Comparison of ENCODE assay signal across 23 mouse cellular contexts in genomic region chr1:34928656-34929055, GRCm38 (mm10).
"Had no signal": no experiment of that assay in that cellular context is flagged by ENCODE, and none has a peak within 500 bp of the region (broad histone marks: within the 10 kb centered on the region; RNA-seq: fewer than 3 reads in every experiment).

No protein-coding gene starts in this region.

- H3K36me3 ChIP-seq: heart, embryonic 13.5 days; heart, embryonic 15.5 days; hindbrain, embryonic 13.5 days; hindbrain, embryonic 15.5 days; limb, embryonic 13.5 days; limb, embryonic 15.5 days had no signal

- H3K4me1 ChIP-seq: heart, embryonic 13.5 days; heart, embryonic 15.5 days; hindbrain, embryonic 13.5 days; hindbrain, embryonic 15.5 days; limb, embryonic 13.5 days; limb, embryonic 15.5 days had no signal

- H3K4me2 ChIP-seq: heart, embryonic 11.5 days; heart, embryonic 13.5 days; heart, embryonic 15.5 days; hindbrain, embryonic 13.5 days; hindbrain, embryonic 15.5 days; limb, embryonic 13.5 days; limb, embryonic 15.5 days had no signal

- H3K27ac ChIP-seq: gastrocnemius, adult 2 months; heart, adult 2 months; heart, embryonic 13.5 days; heart, embryonic 15.5 days; hindbrain, embryonic 13.5 days; hindbrain, embryonic 15.5 days; hindbrain, postnatal 0 days; limb, embryonic 13.5 days; limb, embryonic 15.5 days had no signal

- DNase-seq: forebrain, postnatal 0 days; gastrocnemius, adult 2 months; gastrocnemius, postnatal 36 days; heart, adult 11 months; heart, adult 2 months; heart, postnatal 14 days; heart, postnatal 36 days; kidney, adult 11 months; kidney, adult 2 months; kidney, adult 9 months; kidney, postnatal 10 days; layer of hippocampus, adult 9-11 months; layer of hippocampus, postnatal 36 days; left cerebral cortex, postnatal 4 days had no signal

- H3K9ac ChIP-seq: forebrain, postnatal 0 days; heart, embryonic 13.5 days; heart, embryonic 15.5 days; hindbrain, embryonic 13.5 days; hindbrain, embryonic 15.5 days; limb, embryonic 13.5 days; limb, embryonic 15.5 days had no signal

- H3K4me3 ChIP-seq: gastrocnemius, adult 2 months; heart, adult 2 months; heart, embryonic 13.5 days; heart, embryonic 15.5 days; hindbrain, embryonic 13.5 days; hindbrain, embryonic 15.5 days; limb, embryonic 13.5 days; limb, embryonic 15.5 days had no signal

- ATAC-seq: forebrain, postnatal 0 days; hindbrain, postnatal 0 days; intestine, embryonic 16.5 days had no signal

- H3K27me3 ChIP-seq: heart, embryonic 13.5 days; heart, embryonic 15.5 days; hindbrain, embryonic 13.5 days; hindbrain, embryonic 15.5 days; limb, embryonic 13.5 days; limb, embryonic 15.5 days had no signal
